Mouse (Mus musculus) hindbrain, embryonic 11.5 days (tissue): ENCODE data around the gene Rad23b. TPM values are rescaled to one million over a fixed set of nuclear protein-coding genes. Genes with fewer than 3 reads are reported as not detected.

ENCODE experiments used
- ATAC-seq: fragments of 200-750 bp; cut with Nextera tagmentation; 2 replicates; pipeline ENCODE4 v1.8.0; 2017; ENCODE audit warnings: mild to moderate bottlenecking, moderate TSS enrichment, moderate library complexity; ENCODE audit not compliant: low FRiP score
- DNase-seq: peaks from one replicate; pipeline ENCODE4 v3.0.0-alpha.2; 2015; ENCODE audit warnings: low spot score
- H3K27ac ChIP-seq: fragments of 300-500 bp; sonication (generic); 2 replicates; pipeline ENCODE4 v1.5.1; 2014; ENCODE audit warnings: mild to moderate bottlenecking, low read depth, low read length
- H3K27me3 ChIP-seq: fragments of 300-500 bp; sonication (generic); 2 replicates; pipeline ENCODE4 v1.6.1; 2014; ENCODE audit warnings: mild to moderate bottlenecking, low read length, moderate library complexity, mixed read lengths; ENCODE audit not compliant: control insufficient read depth, insufficient read depth
- H3K36me3 ChIP-seq: fragments of 300-500 bp; sonication (generic); 2 replicates; pipeline ENCODE4 v1.6.1; 2014; ENCODE audit warnings: mild to moderate bottlenecking, low read length, moderate library complexity, mixed read lengths; ENCODE audit not compliant: control insufficient read depth, insufficient read depth
- H3K4me1 ChIP-seq: fragments of 300-500 bp; sonication (generic); replicated peaks from 2 replicates; pipeline ENCODE4 v1.6.1; 2014; ENCODE audit warnings: low read length, mixed read lengths; ENCODE audit not compliant: control insufficient read depth, insufficient read depth
- H3K4me2 ChIP-seq: fragments of 300-500 bp; sonication (generic); replicated peaks from 2 replicates; pipeline ENCODE4 v1.6.1; 2014; ENCODE audit warnings: mild to moderate bottlenecking, low read depth, low read length
- H3K4me3 ChIP-seq: fragments of 300-500 bp; sonication (generic); 2 replicates; pipeline ENCODE4 v1.5.1; 2014; ENCODE audit warnings: low read depth, low read length
- H3K9ac ChIP-seq: fragments of 300-500 bp; sonication (generic); 2 replicates; pipeline ENCODE4 v1.6.1; 2014; ENCODE audit warnings: low read depth, low read length
- H3K9me3 ChIP-seq: fragments of 300-500 bp; sonication (generic); 2 replicates; pipeline ENCODE4 v1.6.1; 2016; ENCODE audit warnings: low read length; ENCODE audit not compliant: control insufficient read depth
- whole genome bisulfite sequencing: fragments of 180-500 bp; shearing (Covaris S2); extraction: QIAGEN DNeasy Blood & Tissue Kit; methylation state at CpG from one replicate; pipeline ENCODE4 v1.1.7; 2014; 5-methylcytosine and 5-hydroxymethylcytosine counted together
- polyA plus RNA-seq: library from polyadenylated mRNA; unstranded; fragments of >200 nt; fragmentation: Nextera tagmentation; extraction: Ambion mirVana; gene quantifications from 2 replicates; pipeline ENCODE4 v1.2.1, GENCODE M21; 2014

Rad23b gene
- polyA plus RNA-seq, 1 experiment from 2014 or later = 105 TPM

GRCm38 (mm10) chr4:55370127-55370526 is 20.3 kb downstream of the Rad23b start:
- Histone ChIP-seq H3K9me3 (no peaks in the 10 kb centered on the region), H3K27ac (no peak overlapping the region), H3K27me3 (no peaks in the 10 kb centered on the region), H3K36me3 (no peaks in the 10 kb centered on the region; the same call in 1 of the 2 replicates), H3K4me3 (no peak overlapping the region), H3K9ac (no peak overlapping the region), H3K4me2 (no peak overlapping the region), H3K4me1 (no peaks in the 10 kb centered on the region)
- WGBS = 96% methylated on average over 3 of the region's 3 CpGs
- DNase-seq (no peak), ATAC-seq (no peak)

- Histone ChIP-seq H3K27ac (no peak overlapping the region), H3K9ac (no peak overlapping the region), H3K9me3 (no peaks in the 10 kb centered on the region), H3K4me2 (no peak overlapping the region), H3K4me1 (no peaks in the 10 kb centered on the region), H3K36me3 (no peaks in the 10 kb centered on the region; the same call in 1 of the 2 replicates), H3K4me3 (no peak overlapping the region), H3K27me3 (no peaks in the 10 kb centered on the region)
- DNase-seq (no peak), ATAC-seq (no peak)
- WGBS = 93% methylated on average over 7 of the region's 7 CpGs
Observed at GRCm38 (mm10) chr4:55371355-55371754, 21.5 kb downstream of the Rad23b start.

GRCm38 (mm10) chr4:55382350-55382749 is 32.5 kb downstream of the Rad23b start:
- H3K27me3 ChIP-seq = no peaks in the 10 kb centered on the region
- no peak overlapping the region for H3K4me3 ChIP-seq
- H3K36me3 ChIP-seq = peaks cover 11% of the 10 kb centered on the region; the same call in 1 of the 2 replicates
- ATAC-seq (no peak), DNase-seq (no peak)
- whole genome bisulfite sequencing = 92% methylated on average over 2 of the region's 2 CpGs
- H3K27ac ChIP-seq = no peak overlapping the region
- H3K9me3 ChIP-seq = no peaks in the 10 kb centered on the region
- H3K9ac ChIP-seq = no peak overlapping the region
- H3K4me2 ChIP-seq = no peak overlapping the region
- no peaks in the 10 kb centered on the region for H3K4me1 ChIP-seq

- H3K36me3 ChIP-seq = peaks cover 5% of the 10 kb centered on the region; the same call in 1 of the 2 replicates
- H3K4me2 ChIP-seq = no peak overlapping the region
- no peak for DNase-seq
- H3K9me3 ChIP-seq = no peaks in the 10 kb centered on the region
- no peaks in the 10 kb centered on the region for H3K4me1 ChIP-seq
- H3K4me3 ChIP-seq = no peak overlapping the region
- H3K27ac ChIP-seq = no peak overlapping the region
- no peaks in the 10 kb centered on the region for H3K27me3 ChIP-seq
- WGBS = 81% methylated on average over 2 of the region's 2 CpGs
- ATAC-seq = no peak
- no peak overlapping the region for H3K9ac ChIP-seq
Observed at GRCm38 (mm10) chr4:55386768-55387167, 36.9 kb downstream of the Rad23b start.

GRCm38 (mm10) chr4:55391480-55391879 is 41.6 kb downstream of the Rad23b start:
- 95% methylated on average over 1 of the region's 1 CpGs for WGBS

GRCm38 (mm10) chr4:55392445-55392844 is 42.6 kb downstream of the Rad23b start:
- H3K9ac ChIP-seq = no peak overlapping the region
- no peak overlapping the region for H3K27ac ChIP-seq
- DNase-seq (peak; percentile 17), ATAC-seq (no peak)
- no peaks in the 10 kb centered on the region for H3K4me1 ChIP-seq
- no peaks in the 10 kb centered on the region for H3K9me3 ChIP-seq
- H3K27me3 ChIP-seq = no peaks in the 10 kb centered on the region
- no peak overlapping the region for H3K4me2 ChIP-seq
- no peak overlapping the region for H3K4me3 ChIP-seq
- H3K36me3 ChIP-seq = peaks cover 4% of the 10 kb centered on the region; the same call in 1 of the 2 replicates
- WGBS = 91% methylated on average over 7 of the region's 7 CpGs

More at GRCm38 (mm10) chr4:55391480-55391879, 41.6 kb downstream of the Rad23b start:
- DNase-seq (no peak), ATAC-seq (no peak)
- Histone ChIP-seq H3K9me3 (no peaks in the 10 kb centered on the region), H3K36me3 (peaks cover 4% of the 10 kb centered on the region; the same call in 1 of the 2 replicates), H3K4me2 (no peak overlapping the region), H3K27ac (no peak overlapping the region), H3K27me3 (no peaks in the 10 kb centered on the region), H3K4me3 (no peak overlapping the region), H3K9ac (no peak overlapping the region), H3K4me1 (no peaks in the 10 kb centered on the region)

GRCm38 (mm10) chr4:55397911-55398762 is 48.3 kb downstream of the Rad23b start:
- Histone ChIP-seq H3K4me1 (no peaks in the 10 kb centered on the region), H3K36me3 (no peaks in the 10 kb centered on the region), H3K9me3 (no peaks in the 10 kb centered on the region), H3K4me3 (no peak overlapping the region), H3K27me3 (no peaks in the 10 kb centered on the region), H3K4me2 (no peak overlapping the region), H3K9ac (no peak overlapping the region), H3K27ac (no peak overlapping the region)
- DNase-seq (peak; percentile 50), ATAC-seq (no peak)
- 44% methylated on average over 17 of the region's 17 CpGs for WGBS

- no peak overlapping the region for H3K4me3 ChIP-seq
- DNase-seq = no peak
- no peaks in the 10 kb centered on the region for H3K36me3 ChIP-seq
- H3K27me3 ChIP-seq = no peaks in the 10 kb centered on the region
- no peak overlapping the region for H3K9ac ChIP-seq
- 90% methylated on average over 11 of the region's 11 CpGs for WGBS
- no peaks in the 10 kb centered on the region for H3K9me3 ChIP-seq
- H3K27ac ChIP-seq = no peak overlapping the region
- H3K4me2 ChIP-seq = no peak overlapping the region
- no peak for ATAC-seq
- no peaks in the 10 kb centered on the region for H3K4me1 ChIP-seq
Observed at GRCm38 (mm10) chr4:55398901-55399300, 49.1 kb downstream of the Rad23b start.

- ATAC-seq (no peak), DNase-seq (no peak)
Observed at GRCm38 (mm10) chr4:55405329-55405728, 55.5 kb downstream of the Rad23b start.

More at GRCm38 (mm10) chr4:55405329-55405728, 55.5 kb downstream of the Rad23b start:
- Histone ChIP-seq H3K4me2 (no peak overlapping the region), H3K27me3 (no peaks in the 10 kb centered on the region), H3K36me3 (no peaks in the 10 kb centered on the region), H3K4me1 (no peaks in the 10 kb centered on the region), H3K27ac (no peak overlapping the region), H3K4me3 (no peak overlapping the region), H3K9me3 (no peaks in the 10 kb centered on the region), H3K9ac (no peak overlapping the region)
- WGBS = 46% methylated on average over 3 of the region's 3 CpGs
